Mouse (Mus musculus) G1E (cell line): ENCODE measurements at regions not wholly inside any gene's neighbourhood (a gene's known extent, or its start where the extent isn't known, plus 50 kb on each side); places are given as distances from the start of the nearest gene placed in this dataset.

Experiments used
- ATAC-seq: 2 replicates; pipeline ENCODE4 v1.8.0; 2016; ENCODE audit warnings: mild to moderate bottlenecking; ENCODE audit not compliant: insufficient number of reproducible peaks, poor library complexity, low FRiP score, severe bottlenecking; ENCODE audit errors: extremely low read depth
- DNase-seq: peaks from one replicate; pipeline ENCODE4 v3.0.0; 2012; ENCODE audit warnings: low spot score
- H3K27me3 ChIP-seq: 2 replicates; pipeline ENCODE4 v1.6.1; 2012; ENCODE audit warnings: mild to moderate bottlenecking, low read length, inconsistent platforms; ENCODE audit not compliant: insufficient read depth
- H3K36me3 ChIP-seq: replicated peaks from 2 replicates; pipeline ENCODE3; 2012; ENCODE audit warnings: mild to moderate bottlenecking, inconsistent platforms
- H3K4me1 ChIP-seq: 2 replicates; pipeline ENCODE4 v1.6.1; 2012; ENCODE audit warnings: low read depth, low read length, inconsistent platforms, mixed read lengths; ENCODE audit not compliant: insufficient read depth
- H3K4me3 ChIP-seq: 2 replicates; pipeline ENCODE4 v1.5.1; 2012; ENCODE audit warnings: low read depth, mild to moderate bottlenecking, inconsistent platforms, low read length, moderate library complexity, mixed read lengths
- H3K9me3 ChIP-seq: replicated peaks from 2 replicates; pipeline ENCODE4 v1.6.1; 2012; ENCODE audit warnings: inconsistent platforms
- CTCF ChIP-seq: IDR thresholded peaks from 2 replicates; pipeline ENCODE4 v1.5.1; 2012; ENCODE audit warnings: low read depth, low read length, inconsistent platforms, mixed read lengths
- GATA1 ChIP-seq: IDR thresholded peaks from 2 replicates; pipeline ENCODE4 v1.6.1; 2012; ENCODE audit warnings: borderline replicate concordance, low read length, inconsistent platforms, mixed read lengths
- GATA2 ChIP-seq: IDR thresholded peaks from 2 replicates; pipeline ENCODE4 v1.6.1; 2012; ENCODE audit warnings: low read depth, low read length, inconsistent platforms, borderline replicate concordance
- POLR2AphosphoS5 ChIP-seq: IDR thresholded peaks from 2 replicates; pipeline ENCODE4 v1.6.1; 2012; ENCODE audit warnings: low read depth, low read length, inconsistent platforms; ENCODE audit not compliant: insufficient replicate concordance
- TAL1 ChIP-seq: conservative IDR thresholded peaks from 2 replicates; pipeline ENCODE4 v1.6.1; 2012; ENCODE audit warnings: low read depth, low read length, inconsistent platforms, mixed read lengths

DNA sequence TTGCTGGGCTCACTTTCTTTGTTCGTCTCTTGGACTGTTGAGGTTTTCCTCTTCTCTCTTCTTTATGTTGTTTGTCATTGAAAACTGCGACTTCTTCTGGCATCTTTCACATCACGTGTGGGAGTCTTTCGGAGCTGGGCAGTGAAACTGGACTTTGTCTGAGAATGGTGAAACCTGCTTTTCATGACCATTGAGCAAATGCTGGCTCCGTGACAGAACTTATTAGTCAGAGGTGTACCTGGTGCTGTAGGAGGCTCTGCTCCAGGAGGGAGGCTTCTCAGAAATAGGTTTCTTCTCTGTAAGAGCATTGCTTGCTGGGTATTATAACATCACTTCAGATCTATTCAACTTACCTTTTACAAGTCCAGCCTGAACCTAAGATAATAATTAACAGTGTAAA lies 122.4 kb downstream of the Amer2 start:
- TF ChIP-seq POLR2AphosphoS5 (no peak), CTCF (no peak), TAL1 (no peak), GATA2 (no peak), GATA1 (no peak)
- DNase-seq (no peak), ATAC-seq (no peak)
- no peaks in the 10 kb centered on the region for H3K27me3 ChIP-seq
- no peaks in the 10 kb centered on the region for H3K4me1 ChIP-seq
- no peak overlapping the region for H3K4me3 ChIP-seq
- no peaks in the 10 kb centered on the region for H3K9me3 ChIP-seq
- no peaks in the 10 kb centered on the region for H3K36me3 ChIP-seq

DNA sequence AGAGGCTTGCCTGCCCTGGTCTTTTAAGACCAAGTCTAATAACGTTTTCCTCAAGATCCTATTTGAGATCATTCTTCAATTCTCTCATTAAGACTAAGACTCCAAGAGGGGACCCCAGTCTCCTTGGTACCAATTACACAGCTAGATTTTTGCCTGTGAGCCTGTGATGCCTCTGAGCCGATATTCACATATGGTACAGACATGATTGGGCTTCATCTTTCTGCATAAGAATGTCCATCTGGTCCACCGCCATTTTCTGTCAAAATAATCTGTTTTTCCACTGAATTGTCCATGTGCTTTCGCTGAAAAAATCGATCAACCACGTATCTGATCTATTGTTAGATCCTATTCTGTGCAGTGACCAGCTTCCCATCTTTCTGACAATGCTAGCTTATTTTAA lies 129.5 kb downstream of the Amer2 start:
- ATAC-seq (no peak), DNase-seq (no peak)
- no peak overlapping the region for H3K4me3 ChIP-seq
- H3K9me3 ChIP-seq, result no peaks in the 10 kb centered on the region
- H3K4me1 ChIP-seq, result no peaks in the 10 kb centered on the region
- H3K27me3 ChIP-seq, result no peaks in the 10 kb centered on the region; the same call in 1 of the 2 replicates
- no peaks in the 10 kb centered on the region for H3K36me3 ChIP-seq
- TF ChIP-seq GATA2 (no peak), TAL1 (no peak), GATA1 (no peak), CTCF (no peak), POLR2AphosphoS5 (no peak)

DNA sequence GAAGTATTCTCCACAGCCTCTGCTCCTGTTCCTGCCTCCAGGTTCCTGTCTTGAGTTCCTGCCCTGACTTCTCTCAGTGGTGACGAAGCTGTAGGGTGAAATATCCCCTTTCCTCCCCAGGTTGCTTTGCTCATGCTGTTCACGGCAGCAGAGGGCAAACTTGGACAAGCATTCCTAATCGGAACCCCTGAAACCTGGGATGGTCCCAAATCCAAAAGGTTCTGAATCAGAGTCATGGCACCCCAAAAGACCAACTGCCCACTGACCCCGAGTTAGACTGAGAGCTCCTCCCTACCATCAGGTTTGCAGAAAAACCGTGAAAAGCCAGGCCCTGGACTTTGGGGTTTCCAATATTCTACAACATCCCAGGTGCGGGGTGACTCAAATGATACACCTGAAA lies 128.7 kb upstream of the Spata13 start:
- no peak overlapping the region for H3K4me3 ChIP-seq
- H3K4me1 ChIP-seq, result no peaks in the 10 kb centered on the region
- ATAC-seq (no peak), DNase-seq (no peak)
- H3K36me3 ChIP-seq, result no peaks in the 10 kb centered on the region
- no peaks in the 10 kb centered on the region; the same call in 1 of the 2 replicates for H3K27me3 ChIP-seq
- no peak for TF ChIP-seq POLR2AphosphoS5
- H3K9me3 ChIP-seq, result no peaks in the 10 kb centered on the region

DNA sequence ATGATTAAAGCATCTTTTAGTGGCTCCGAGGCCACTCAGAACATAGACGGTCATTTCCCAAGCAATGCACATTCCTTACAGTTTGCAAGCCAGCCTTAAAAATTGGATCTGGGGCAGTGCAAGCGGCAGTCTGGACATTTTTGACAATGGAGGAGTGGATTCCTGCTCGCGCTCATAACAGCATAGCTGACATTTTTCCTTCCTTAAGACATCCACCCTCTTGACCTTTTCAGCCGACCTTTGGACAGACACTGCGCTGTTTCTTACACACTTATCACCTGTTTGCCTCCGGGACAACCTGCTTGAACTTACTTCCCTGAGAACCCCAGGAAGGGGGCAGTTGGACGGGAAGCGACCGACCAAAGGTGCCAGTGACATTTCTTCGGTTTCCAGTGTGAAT lies 127.5 kb upstream of the Spata13 start:
- H3K4me3 ChIP-seq, result no peak overlapping the region
- TF ChIP-seq CTCF, result no peak
- no peak for TF ChIP-seq GATA1
- TF ChIP-seq GATA2, result no peak
- no peak for TF ChIP-seq TAL1
- TF ChIP-seq POLR2AphosphoS5, result no peak
- H3K4me1 ChIP-seq, result no peaks in the 10 kb centered on the region
- ATAC-seq (no peak), DNase-seq (no peak)
- H3K9me3 ChIP-seq, result no peaks in the 10 kb centered on the region
- H3K27me3 ChIP-seq, result peaks cover 3% of the 10 kb centered on the region; the same call in 1 of the 2 replicates
- H3K36me3 ChIP-seq, result no peaks in the 10 kb centered on the region

DNA sequence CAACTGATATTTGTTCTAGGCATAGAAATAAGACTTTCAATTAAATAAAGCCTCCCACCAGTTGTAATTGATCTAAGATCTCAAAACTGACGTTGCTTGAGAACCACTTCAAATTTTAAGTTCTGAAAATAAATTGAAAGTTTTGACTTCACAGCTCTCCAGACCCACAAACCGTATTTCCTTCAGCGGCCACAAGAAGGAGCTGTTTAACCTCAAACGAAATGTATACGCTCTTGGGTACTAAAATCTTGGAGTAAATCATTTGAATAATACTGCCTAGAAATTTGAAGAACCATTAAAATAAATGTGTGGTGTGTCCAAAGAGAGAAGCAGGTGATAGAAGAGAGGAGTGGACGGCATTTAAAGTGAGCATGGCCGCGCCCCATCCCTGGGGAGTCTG lies 120.2 kb upstream of the Spata13 start:
- peak; percentile 6 for DNase-seq
- Histone ChIP-seq H3K4me1 (no peaks in the 10 kb centered on the region), H3K36me3 (no peaks in the 10 kb centered on the region), H3K4me3 (no peak overlapping the region), H3K9me3 (no peaks in the 10 kb centered on the region), H3K27me3 (peaks cover 7% of the 10 kb centered on the region; the same call in 1 of the 2 replicates)
- ATAC-seq, result no peak
- TF ChIP-seq GATA1, result no peak
- 0 out of 2 replicates have a peak, but pooled peaks have one; percentile 17 for TF ChIP-seq CTCF
- TF ChIP-seq TAL1, result no peak

DNA sequence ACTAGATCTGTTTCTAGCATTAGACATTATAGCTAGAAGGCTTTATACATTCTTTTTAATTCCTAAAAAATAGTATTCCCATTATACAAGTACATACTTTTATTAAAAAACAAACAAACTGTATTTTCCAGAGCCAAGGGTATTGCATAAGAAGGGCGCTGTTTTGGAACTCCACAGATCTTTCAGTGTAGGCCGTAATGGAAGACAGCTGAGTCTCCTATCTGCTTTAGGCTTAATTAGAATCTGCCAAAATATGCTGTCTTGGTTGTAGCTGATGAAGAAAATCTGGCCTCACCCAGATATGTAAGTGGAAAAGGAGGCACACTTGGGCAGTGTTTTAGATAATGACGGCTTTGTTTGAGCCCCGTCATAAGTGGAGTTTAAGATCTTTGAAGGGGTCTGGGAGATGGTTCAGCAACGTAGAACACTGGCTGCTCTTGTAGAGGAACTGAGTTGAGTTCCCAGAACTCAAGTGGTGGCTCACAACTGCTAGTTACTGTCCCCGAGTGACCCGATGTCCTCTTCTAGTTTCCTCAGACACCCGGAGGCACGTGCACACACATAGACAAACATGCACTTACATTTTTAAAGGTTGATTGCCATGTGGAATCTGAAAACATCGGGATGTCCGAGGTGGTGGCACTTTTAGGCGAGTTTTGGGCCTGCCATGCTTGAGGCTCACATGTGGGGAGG lies 118.6 kb upstream of the Spata13 start:
- no peaks in the 10 kb centered on the region for H3K36me3 ChIP-seq
- TF ChIP-seq CTCF, result no peak
- TF ChIP-seq POLR2AphosphoS5, result no peak
- TF ChIP-seq GATA1, result no peak
- TF ChIP-seq TAL1, result no peak
- no peak for TF ChIP-seq GATA2
- ATAC-seq (no peak), DNase-seq (no peak)
- no peaks in the 10 kb centered on the region for H3K4me1 ChIP-seq
- H3K9me3 ChIP-seq, result no peaks in the 10 kb centered on the region
- H3K4me3 ChIP-seq, result no peak overlapping the region
- H3K27me3 ChIP-seq, result peaks cover 7% of the 10 kb centered on the region; the same call in 1 of the 2 replicates

DNA sequence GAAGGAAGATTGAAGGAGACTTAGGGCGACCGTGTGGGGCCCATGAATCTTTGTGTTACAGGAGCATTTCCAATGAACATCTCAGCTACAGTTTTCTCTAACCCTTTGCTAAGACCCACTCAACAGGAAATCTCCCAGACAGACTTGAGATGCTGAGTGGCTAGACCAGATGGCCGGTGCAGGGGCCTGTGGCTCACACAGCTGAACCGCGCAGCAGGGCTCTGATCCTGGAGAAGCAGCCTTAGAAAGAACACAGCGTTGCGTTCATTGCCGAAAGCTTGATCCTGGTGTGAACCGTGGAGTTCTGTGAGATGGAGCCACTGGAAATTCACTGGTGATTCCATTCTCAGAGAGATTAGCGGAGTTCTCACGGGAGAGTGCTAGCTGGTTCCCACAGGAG lies 115.9 kb upstream of the Spata13 start:
- peaks cover 4% of the 10 kb centered on the region; the same call in 1 of the 2 replicates for H3K27me3 ChIP-seq
- TF ChIP-seq CTCF (no peak), GATA2 (no peak), GATA1 (no peak)
- H3K36me3 ChIP-seq, result no peaks in the 10 kb centered on the region
- ATAC-seq (no peak), DNase-seq (no peak)
- H3K4me1 ChIP-seq, result no peaks in the 10 kb centered on the region
- no peak overlapping the region for H3K4me3 ChIP-seq
- H3K9me3 ChIP-seq, result no peaks in the 10 kb centered on the region
